In the genomic region with DNA sequence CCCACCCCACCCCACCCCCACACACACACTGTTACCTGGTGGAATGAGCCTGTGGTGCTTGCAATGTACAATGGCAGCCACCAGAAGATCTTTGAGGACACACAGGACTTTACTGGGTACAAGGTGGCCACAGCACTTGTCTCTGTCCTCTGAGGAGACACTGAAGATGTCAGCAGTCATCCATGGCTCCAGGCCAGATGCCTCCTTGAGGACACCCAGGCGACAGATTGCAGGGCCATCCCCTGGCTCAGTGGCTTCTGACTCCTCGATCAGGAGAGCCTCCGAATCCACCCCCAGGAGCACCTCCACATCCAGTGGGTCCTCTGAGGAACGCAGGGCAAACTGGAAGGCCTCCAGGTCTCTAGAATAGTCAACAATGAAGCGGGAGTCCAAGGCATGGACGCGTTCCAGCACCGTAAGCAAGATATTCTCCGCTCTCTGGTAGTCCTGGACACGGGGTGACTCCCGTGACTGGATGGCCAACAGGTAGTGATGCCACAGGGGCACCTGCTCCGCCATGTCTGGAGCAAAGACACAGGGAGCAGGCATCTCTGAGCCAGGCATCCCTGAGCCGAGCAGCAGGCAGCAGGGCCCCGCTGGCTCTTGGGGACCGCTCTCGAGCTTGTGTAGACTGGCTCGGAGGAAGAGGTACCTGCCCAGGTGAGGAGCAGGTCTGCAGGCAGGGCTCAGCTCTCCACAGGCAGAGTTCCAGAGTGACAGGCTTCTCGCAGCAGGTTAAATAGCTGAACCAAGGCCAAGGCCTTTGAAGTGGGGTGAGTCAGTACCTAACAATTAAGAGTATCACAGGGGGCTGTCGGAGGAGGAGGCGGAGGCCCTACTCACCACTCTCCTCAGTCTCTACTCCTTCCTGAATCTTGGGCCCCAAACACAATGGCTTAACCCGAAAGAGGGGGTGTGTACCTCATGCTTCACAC, we compare ENCODE assay signal across 16 mouse cellular contexts. TPM values are rescaled to one million over a fixed set of nuclear protein-coding genes. Genes with fewer than 3 reads are reported as not detected.
DNase-seq lines count a peak whose midpoint lies in the region; ATAC-seq and TF ChIP-seq lines count a peak whose summit lies in the region.
"Had no signal": no experiment of that assay in that cellular context is flagged by ENCODE, and none has a peak within 500 bp of the region (broad histone marks: within the 10 kb centered on the region; RNA-seq: fewer than 3 reads in every experiment).

No protein-coding gene starts in this region.

- no peaks in the 10 kb centered on the region for H3K36me3 ChIP-seq in kidney, embryonic 15.5 days
- H3K36me3 ChIP-seq in lung, postnatal 0 days (ENCODE audit: insufficient read depth, low read length): no peaks in the 10 kb centered on the region

- peak overlapping the region; percentile 54; the same call in 1 of the 2 replicates for H3K27ac ChIP-seq in kidney, embryonic 15.5 days
- H3K27ac ChIP-seq in lung, postnatal 0 days (ENCODE audit: low read length): peak overlapping the region; percentile 93

- H3K27me3 ChIP-seq in kidney, embryonic 15.5 days: no peaks in the 10 kb centered on the region
- no peaks in the 10 kb centered on the region for H3K27me3 ChIP-seq in lung, postnatal 0 days (replicated peaks; ENCODE audit: insufficient read depth, low read length)

- intact Hi-C loops in heart, postnatal 25 days (cut with DNase I): no loop called here

- no peak overlapping the region for H3K4me3 ChIP-seq in kidney, embryonic 15.5 days (replicated peaks)
- peak overlapping the region; percentile 39 for H3K4me3 ChIP-seq in lung, postnatal 0 days (ENCODE audit: low read depth, low read length)

- no peak for ATAC-seq in cerebellum, adult (ENCODE audit: insufficient number of reproducible peaks, low FRiP score, low TSS enrichment)
- ATAC-seq in kidney, embryonic 15.5 days (replicated peaks; ENCODE audit: low FRiP score): peak; percentile 12; the same call in 1 of the 2 replicates
- peak; percentile 76 for ATAC-seq in lung, postnatal 0 days
- no peak for ATAC-seq in frontal cortex, adult (ENCODE audit: low TSS enrichment)

- no peak overlapping the region for H3K9ac ChIP-seq in kidney, embryonic 15.5 days
- H3K9ac ChIP-seq in lung, postnatal 0 days (replicated peaks; ENCODE audit: low read depth): peak overlapping the region; percentile 38

- H3K4me1 ChIP-seq in kidney, embryonic 15.5 days: peaks cover 13% of the 10 kb centered on the region; the same call in 1 of the 2 replicates
- 0 out of 2 replicates have a peak, but pooled peaks cover 3% of the 10 kb centered on the region for H3K4me1 ChIP-seq in lung, postnatal 0 days (ENCODE audit: insufficient read depth, low read depth, low read length)

- TF ChIP-seq CTCF in lung, postnatal 0 days (IDR thresholded peaks at IDR 0.05): no peak

- TF ChIP-seq EP300 in lung, postnatal 0 days (IDR thresholded peaks at IDR 0.05): peak; percentile 87

- DNase-seq in cerebellum, adult 11-12 months: peak; percentile 33
- DNase-seq in cerebellum, adult 18-20 months: peak; percentile 31 to 35
- peak; percentile 91 for DNase-seq in lung, postnatal 0 days (ENCODE audit: low spot score)
- DNase-seq in adipocyte (ENCODE audit: low spot score): no peak
- no peak for DNase-seq in heart, postnatal 25 days (ENCODE audit: low spot score)
- DNase-seq: adrenal gland, postnatal 14 days; heart, postnatal 36 days; thymus, postnatal 4 days had no signal

- no peaks in the 10 kb centered on the region for H3K9me3 ChIP-seq in kidney, embryonic 15.5 days (replicated peaks)
- no peaks in the 10 kb centered on the region for H3K9me3 ChIP-seq in lung, postnatal 0 days (ENCODE audit: low read length)

- 77% methylated on average over 21 of the region's 21 CpGs for WGBS in kidney, embryonic 15.5 days
- 49% methylated on average over 21 of the region's 21 CpGs for WGBS in lung, postnatal 0 days

- H3K4me2 ChIP-seq in kidney, embryonic 15.5 days: no peak overlapping the region
- H3K4me2 ChIP-seq in lung, postnatal 0 days (replicated peaks; ENCODE audit: low read depth, low read length): peak overlapping the region; percentile 46
- H3K4me2 ChIP-seq: liver, embryonic 11.5 days had no signal

RNA-seq across cellular contexts. Expression of gene 2310007B03Rik, which starts 0.9 kb away (rescaled TPM):
- 1.2 and 1.4 TPM in 2 replicates for polyA plus RNA-seq in kidney, embryonic 15.5 days (2015; fragmentation: Nextera tagmentation; extraction: Ambion mirVana)
- 65.3 and 73.6 TPM in 2 replicates for polyA plus RNA-seq in lung, postnatal 0 days (2015; fragmentation: Nextera tagmentation; extraction: Ambion mirVana)
- not detected for total RNA-seq in heart, postnatal 25 days (2021)
- total RNA-seq: adrenal gland, postnatal 14 days; gastrocnemius, postnatal 4 days; heart, postnatal 36 days; layer of hippocampus, adult 8-10 months had no signal
- polyA plus RNA-seq: cortical plate, adult 2 months had no signal

RNA-seq across cellular contexts. Expression of gene Crocc2, which starts 8.7 kb away (rescaled TPM):
- polyA plus RNA-seq in kidney, embryonic 15.5 days (2015; fragmentation: Nextera tagmentation; extraction: Ambion mirVana): 0.19 and 0.25 TPM in 2 replicates
- 1.3 TPM in 2 replicates for polyA plus RNA-seq in lung, postnatal 0 days (2015; fragmentation: Nextera tagmentation; extraction: Ambion mirVana)
- total RNA-seq in heart, postnatal 25 days (2021): under 1 TPM; 0.10 to 0.11 TPM
- total RNA-seq: gastrocnemius, postnatal 4 days; heart, postnatal 36 days had no signal

RNA-seq across cellular contexts. Expression of gene Agxt, which starts 24.8 kb away (rescaled TPM):
- 0.38 TPM in 1 of 2 replicates, not detected in the other for polyA plus RNA-seq in kidney, embryonic 15.5 days (2015; fragmentation: Nextera tagmentation; extraction: Ambion mirVana)
- polyA plus RNA-seq in lung, postnatal 0 days (2015; fragmentation: Nextera tagmentation; extraction: Ambion mirVana): 0.08 and 0.10 TPM in 2 replicates
- total RNA-seq in heart, postnatal 25 days (2021): not detected
- total RNA-seq: heart, postnatal 36 days; layer of hippocampus, adult 8-10 months; midbrain, postnatal 0 days had no signal
- polyA plus RNA-seq: cortical plate, adult 2 months; midbrain, postnatal 0 days had no signal

RNA-seq across cellular contexts. Expression of gene Kif1a, which starts 58.1 kb away (rescaled TPM):
- polyA plus RNA-seq in kidney, embryonic 15.5 days (2015; fragmentation: Nextera tagmentation; extraction: Ambion mirVana): 7.0 and 10.0 TPM in 2 replicates
- polyA plus RNA-seq in lung, postnatal 0 days (2015; fragmentation: Nextera tagmentation; extraction: Ambion mirVana): 3.2 and 4.4 TPM in 2 replicates
- total RNA-seq in heart, postnatal 25 days (2021): 1 to 10 TPM in 1 of 2 experiments, under 1 TPM in 1; 0.94 to 1.6 TPM

Comparison
In these comparisons a context has a peak if more than half of its experiments do, and no peak if none do; other contexts are left out.
1. DNase-seq: peak in cerebellum, adult 11-12 months (single experiment), cerebellum, adult 18-20 months (2 of 2) and lung, postnatal 0 days (single experiment); none in adipocyte (single experiment) and heart, postnatal 25 days (single experiment).
2. ATAC-seq: peak in kidney, embryonic 15.5 days (single experiment) and lung, postnatal 0 days (single experiment); none in cerebellum, adult (single experiment) and frontal cortex, adult (single experiment).
3. RNA of gene 2310007B03Rik, which starts 0.9 kb away (polyA plus RNA-seq): 65.3 to 73.6 TPM in lung, postnatal 0 days; 1.2 to 1.4 TPM in kidney, embryonic 15.5 days; every median in the first group is over 10 times any median in the second.